ENCODE assay signal across 18 mouse cellular contexts in the genomic region with DNA sequence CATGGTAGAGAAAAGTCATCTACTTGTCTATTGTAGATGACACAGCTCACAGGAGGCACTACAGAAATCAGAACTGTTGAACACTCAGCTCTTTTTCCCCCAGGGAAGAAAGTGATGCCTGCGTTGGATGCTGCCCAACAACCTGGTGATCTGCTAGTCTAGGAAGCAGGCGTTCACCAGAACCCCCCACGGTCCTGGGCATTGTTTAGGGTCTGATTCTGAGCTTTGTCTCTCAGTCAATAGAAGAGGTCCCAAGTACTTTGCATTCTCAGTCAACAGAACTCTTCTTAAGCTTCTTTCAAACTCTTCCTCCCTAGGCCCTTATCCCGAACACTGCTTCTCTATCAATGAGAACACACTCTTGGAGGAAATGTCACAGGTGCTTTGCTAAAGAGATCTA.
DNase-seq lines count a peak whose midpoint lies in the region; TF ChIP-seq lines count a peak whose summit lies in the region.
"Had no signal": no experiment of that assay in that cellular context is flagged by ENCODE, and none has a peak within 500 bp of the region (broad histone marks: within the 10 kb centered on the region; RNA-seq: fewer than 3 reads in every experiment).

No protein-coding gene starts in this region.

- DNase-seq in ES-CJ7 (ENCODE audit: low read depth, low spot score) (peak; percentile 27), ZHBTc4 (ENCODE audit: low read depth, low spot score) (peak; percentile 69)
- no peak for DNase-seq in heart, adult 8-10 months (ENCODE audit: low spot score)
- no peak for DNase-seq in c-Kit-positive CD71-positive TER-119-positive erythroid progenitor cells, embryonic 14.5 days (ENCODE audit: low spot score)
- DNase-seq: adrenal gland, adult 2 months; adrenal gland, postnatal 10 days; adrenal gland, postnatal 25 days; cerebellum, adult 11-12 months; cerebellum, adult 2 months; cerebellum, adult 9-10 months; cerebellum, postnatal 10 days; cerebellum, postnatal 25 days; forebrain, postnatal 0 days had no signal

- H3K9ac ChIP-seq in ES-Bruce4 (ENCODE audit: low read depth, poor library complexity, severe bottlenecking) = no peak overlapping the region
- H3K9ac ChIP-seq: embryonic facial prominence, embryonic 12.5 days; forebrain, embryonic 13.5 days; forebrain, embryonic 15.5 days; forebrain, postnatal 0 days had no signal

- H3K4me1 ChIP-seq in ES-Bruce4 (ENCODE audit: control insufficient read depth, insufficient read depth, low read length) = peaks cover 2% of the 10 kb centered on the region
- H3K4me1 ChIP-seq: embryonic facial prominence, embryonic 10.5 days; embryonic facial prominence, embryonic 12.5 days; forebrain, embryonic 15.5 days had no signal

- no peaks in the 10 kb centered on the region for H3K27me3 ChIP-seq in ES-Bruce4 (ENCODE audit: control insufficient read depth, insufficient read depth, low read length, poor library complexity, severe bottlenecking)
- H3K27me3 ChIP-seq: embryonic facial prominence, embryonic 12.5 days; forebrain, embryonic 13.5 days; forebrain, embryonic 15.5 days had no signal

- H3K27ac ChIP-seq in ES-Bruce4 (ENCODE audit: insufficient read depth, low read length) = no peak overlapping the region
- H3K27ac ChIP-seq: embryonic facial prominence, embryonic 10.5 days; embryonic facial prominence, embryonic 12.5 days; forebrain, embryonic 13.5 days; forebrain, embryonic 15.5 days had no signal

- TF ChIP-seq EP300 in ES-Bruce4 (IDR thresholded peaks at IDR 0.05; ENCODE audit: insufficient read depth, low read depth, low read length) = 0 out of 2 replicates have a peak, but pooled peaks have one; percentile 10

- TF ChIP-seq CTCF in ES-Bruce4 (IDR thresholded peaks at IDR 0.05; ENCODE audit: low read depth, low read length) = no peak

- H3K36me3 ChIP-seq in ES-Bruce4 (ENCODE audit: control insufficient read depth, insufficient read depth, low read length, poor library complexity, severe bottlenecking) = no peaks in the 10 kb centered on the region
- H3K36me3 ChIP-seq: embryonic facial prominence, embryonic 10.5 days; embryonic facial prominence, embryonic 12.5 days; forebrain, embryonic 15.5 days had no signal

- no peak for TF ChIP-seq POLR2A in ES-Bruce4 (IDR thresholded peaks at IDR 0.05; ENCODE audit: insufficient read depth, low read length)

- H3K9me3 ChIP-seq in ES-Bruce4 (replicated peaks; ENCODE audit: control insufficient read depth, insufficient read depth, low read length, poor library complexity, severe bottlenecking) = no peaks in the 10 kb centered on the region; the same call in 1 of the 2 replicates
- H3K9me3 ChIP-seq: embryonic facial prominence, embryonic 10.5 days; embryonic facial prominence, embryonic 12.5 days; forebrain, embryonic 13.5 days; forebrain, embryonic 15.5 days had no signal

- no peak overlapping the region for H3K4me3 ChIP-seq in ES-Bruce4 (ENCODE audit: low read depth, low read length)
- H3K4me3 ChIP-seq: embryonic facial prominence, embryonic 10.5 days; embryonic facial prominence, embryonic 12.5 days; forebrain, embryonic 13.5 days; forebrain, embryonic 15.5 days had no signal

Comparison
In these comparisons a context has a peak if more than half of its experiments do, and no peak if none do; other contexts are left out.
1. DNase-seq: peak in ES-CJ7 (single experiment) and ZHBTc4 (single experiment); none in heart, adult 8-10 months (single experiment) and c-Kit-positive CD71-positive TER-119-positive erythroid progenitor cells, embryonic 14.5 days (single experiment).